ENCODE assay signal across 18 mouse cellular contexts in the genomic region with DNA sequence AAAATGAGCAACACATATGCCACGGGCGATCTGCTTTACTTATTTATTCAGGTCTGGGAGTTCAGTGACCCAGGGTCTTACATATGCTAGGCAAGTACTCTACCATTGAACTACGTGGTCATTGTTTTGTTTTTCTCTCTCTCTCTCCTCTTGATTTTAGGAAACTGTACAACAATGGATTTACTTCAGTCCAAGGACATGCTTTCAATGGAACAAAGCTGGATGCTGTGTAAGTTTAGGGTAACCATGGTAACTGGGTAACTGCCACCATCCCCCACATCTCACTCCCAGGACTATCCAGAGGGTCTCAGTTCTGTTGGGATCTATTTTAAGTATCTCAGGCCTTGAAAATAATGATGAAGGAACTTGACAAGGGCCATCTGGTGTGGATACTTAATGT.
DNase-seq lines count a peak whose midpoint lies in the region; ATAC-seq and TF ChIP-seq lines count a peak whose summit lies in the region.
"Had no signal": no experiment of that assay in that cellular context is flagged by ENCODE, and none has a peak within 500 bp of the region (broad histone marks: within the 10 kb centered on the region; RNA-seq: fewer than 3 reads in every experiment).

No protein-coding gene starts in this region.

- no peaks in the 10 kb centered on the region for H3K9me3 ChIP-seq in lung, embryonic 14.5 days (ENCODE audit: low read depth, low read length)
- H3K9me3 ChIP-seq in midbrain, embryonic 11.5 days (ENCODE audit: control insufficient read depth, low read length), result no peaks in the 10 kb centered on the region
- H3K9me3 ChIP-seq: limb, embryonic 10.5 days; liver, embryonic 12.5 days; megakaryocyte, embryonic 14.5 days had no signal

- H3K36me3 ChIP-seq in lung, embryonic 14.5 days (ENCODE audit: insufficient read depth), result no peaks in the 10 kb centered on the region
- no peaks in the 10 kb centered on the region for H3K36me3 ChIP-seq in midbrain, embryonic 11.5 days (ENCODE audit: control insufficient read depth, insufficient read depth, low read length)
- H3K36me3 ChIP-seq: limb, embryonic 10.5 days; liver, embryonic 12.5 days had no signal

- H3K4me2 ChIP-seq in lung, embryonic 14.5 days, result no peak overlapping the region
- no peak overlapping the region for H3K4me2 ChIP-seq in midbrain, embryonic 11.5 days
- H3K4me2 ChIP-seq: heart, embryonic 11.5 days; liver, embryonic 12.5 days had no signal

- H3K4me3 ChIP-seq in lung, embryonic 14.5 days (ENCODE audit: low read depth, low read length), result no peak overlapping the region
- no peak overlapping the region for H3K4me3 ChIP-seq in midbrain, embryonic 11.5 days (ENCODE audit: low read depth, low read length)
- H3K4me3 ChIP-seq: limb, embryonic 10.5 days; liver, embryonic 12.5 days; megakaryocyte, embryonic 14.5 days had no signal

- H3K27me3 ChIP-seq in lung, embryonic 14.5 days (ENCODE audit: insufficient read depth, low read length), result no peaks in the 10 kb centered on the region
- H3K27me3 ChIP-seq in midbrain, embryonic 11.5 days (ENCODE audit: control insufficient read depth, insufficient read depth, low read length), result no peaks in the 10 kb centered on the region
- H3K27me3 ChIP-seq: CH12.LX; liver, embryonic 12.5 days; megakaryocyte, embryonic 14.5 days had no signal

- no peak for TF ChIP-seq CTCF in lung, embryonic 14.5 days (IDR thresholded peaks at IDR 0.05; ENCODE audit: low read depth)

- H3K4me1 ChIP-seq in lung, embryonic 14.5 days (ENCODE audit: insufficient read depth), result no peaks in the 10 kb centered on the region
- peaks cover 5% of the 10 kb centered on the region for H3K4me1 ChIP-seq in midbrain, embryonic 11.5 days (ENCODE audit: control insufficient read depth, insufficient read depth, low read length)
- H3K4me1 ChIP-seq: liver, embryonic 12.5 days; megakaryocyte, embryonic 14.5 days had no signal

- DNase-seq in embryo, embryonic 10 days (ENCODE audit: low spot score), result peak; percentile 25
- no peak for DNase-seq in embryo, embryonic 10.5 days (ENCODE audit: low spot score)
- DNase-seq in lung, embryonic 14.5 days, result peak; percentile 17
- no peak for DNase-seq in lung, postnatal 14 days
- DNase-seq in brain, adult 2 months (ENCODE audit: low read depth, low spot score), result peak; percentile 24
- peak; percentile 83 for DNase-seq in midbrain, embryonic 11.5 days (ENCODE audit: low spot score, missing footprints)
- DNase-seq in left cerebral cortex, adult 9 months (ENCODE audit: low spot score in 2 of 2), result no peak
- no peak for DNase-seq in urinary bladder, postnatal 25 days (ENCODE audit: low spot score)
- DNase-seq: cerebellum, adult 18-20 months; gastrocnemius, postnatal 36 days; heart, postnatal 36 days; kidney, postnatal 14 days had no signal

- H3K27ac ChIP-seq in lung, embryonic 14.5 days (ENCODE audit: low read depth), result no peak overlapping the region
- no peak overlapping the region for H3K27ac ChIP-seq in midbrain, embryonic 11.5 days (ENCODE audit: low read depth, low read length)
- H3K27ac ChIP-seq: limb, embryonic 10.5 days; liver, embryonic 12.5 days had no signal

- H3K9ac ChIP-seq in lung, embryonic 14.5 days, result no peak overlapping the region
- H3K9ac ChIP-seq in midbrain, embryonic 11.5 days (ENCODE audit: low read length), result no peak overlapping the region
- H3K9ac ChIP-seq: liver, embryonic 12.5 days had no signal

- ATAC-seq in lung, embryonic 14.5 days (ENCODE audit: insufficient read depth), result no peak
- ATAC-seq in midbrain, embryonic 11.5 days (ENCODE audit: low FRiP score), result peak; percentile 78
- ATAC-seq: intestine, postnatal 0 days; liver, embryonic 12.5 days had no signal

- whole genome bisulfite sequencing in lung, embryonic 14.5 days, result 55% methylated on average over 3 of the region's 3 CpGs
- WGBS in midbrain, embryonic 11.5 days, result 39% methylated on average over 3 of the region's 3 CpGs

Comparison
In these comparisons a context has a peak if more than half of its experiments do, and no peak if none do; other contexts are left out.
1. DNase-seq: peak in embryo, embryonic 10 days (single experiment), lung, embryonic 14.5 days (single experiment), brain, adult 2 months (single experiment) and midbrain, embryonic 11.5 days (single experiment); none in embryo, embryonic 10.5 days (single experiment), lung, postnatal 14 days (single experiment), left cerebral cortex, adult 9 months (0 of 2) and urinary bladder, postnatal 25 days (single experiment).